Mouse (Mus musculus) ES-Bruce4 (cell line): ENCODE results near the gene Vps33b.

ENCODE experiments used
- CTCF ChIP-seq: IDR thresholded peaks from one replicate; pipeline ENCODE4 v1.8.1; 2011; ENCODE audit warnings: low read depth, low read length
- EP300 ChIP-seq: IDR thresholded peaks from 2 replicates; pipeline ENCODE4 v1.6.1; 2011; ENCODE audit warnings: low read depth, low read length; ENCODE audit not compliant: insufficient read depth
- POLR2A ChIP-seq: IDR thresholded peaks from one replicate; pipeline ENCODE4 v1.8.1; 2011; ENCODE audit warnings: low read length; ENCODE audit not compliant: insufficient read depth

DNA sequence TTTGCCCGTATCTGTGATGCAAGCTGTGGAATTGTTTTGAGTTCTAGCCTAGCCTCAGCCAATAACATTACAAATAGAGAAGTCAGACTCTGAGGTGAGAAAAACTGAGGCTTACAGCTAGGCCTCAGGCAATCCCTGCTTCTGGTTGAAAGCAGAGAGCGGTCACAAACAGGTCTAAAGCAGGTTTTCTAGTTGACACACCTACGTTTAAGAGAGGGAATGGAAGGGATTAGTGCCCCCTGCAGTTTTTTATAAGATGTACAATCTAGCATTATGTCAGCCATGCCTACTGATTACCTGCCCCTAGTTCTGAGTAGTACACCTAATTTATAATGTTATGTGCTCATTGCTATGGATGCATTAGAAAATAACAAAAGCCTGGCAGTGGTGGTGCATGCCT lies 38.3 kb downstream of the Vps33b start:
- no peak for TF ChIP-seq CTCF
- no peak for TF ChIP-seq EP300
- no peak for TF ChIP-seq POLR2A
